ENCODE assay signal across 15 mouse cellular contexts in the genomic region with DNA sequence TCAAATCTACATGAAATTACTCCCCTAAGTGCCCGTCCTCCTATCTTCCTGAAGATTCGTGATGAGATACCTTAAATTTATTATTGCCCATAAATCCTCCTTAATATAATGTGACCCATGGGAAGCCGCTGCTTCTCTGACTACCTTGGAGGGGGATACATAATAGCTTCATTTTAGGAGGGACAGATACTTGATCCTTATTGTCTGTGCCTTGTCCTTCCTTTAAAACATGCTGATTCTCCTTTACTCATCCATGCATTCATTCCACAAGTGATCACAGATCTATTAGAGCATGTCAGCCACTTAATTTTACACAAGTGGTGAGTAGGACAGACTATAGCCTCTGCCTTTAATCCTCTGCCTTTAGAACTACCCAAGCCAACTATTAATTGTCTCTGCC.
"Had no signal": no experiment of that assay in that cellular context is flagged by ENCODE, and none has a peak within 500 bp of the region (broad histone marks: within the 10 kb centered on the region; RNA-seq: fewer than 3 reads in every experiment).

No protein-coding gene starts in this region.

- H3K27me3 ChIP-seq: neural tube, embryonic 15.5 days; stomach, embryonic 15.5 days had no signal

- H3K4me2 ChIP-seq: neural tube, embryonic 15.5 days; stomach, embryonic 15.5 days had no signal

- H3K36me3 ChIP-seq: neural tube, embryonic 15.5 days; stomach, embryonic 15.5 days had no signal

- H3K4me1 ChIP-seq: neural tube, embryonic 15.5 days; stomach, embryonic 15.5 days had no signal

- DNase-seq: retina, postnatal 1 day; right cerebral cortex, adult 18-20 months; right cerebral cortex, postnatal 14 days; right cerebral cortex, postnatal 25 days; right cerebral cortex, postnatal 4 days; spleen, adult 18-20 months; thymus, adult 18-20 months; thymus, adult 2 months; thymus, postnatal 14 days; thymus, postnatal 25 days; thymus, postnatal 36 days; thymus, postnatal 4 days had no signal

- H3K9me3 ChIP-seq: neural tube, embryonic 15.5 days; stomach, embryonic 15.5 days had no signal

- H3K27ac ChIP-seq: neural tube, embryonic 15.5 days; stomach, embryonic 15.5 days; stomach, postnatal 0 days had no signal

- H3K4me3 ChIP-seq: neural tube, embryonic 15.5 days; stomach, embryonic 15.5 days had no signal

- H3K9ac ChIP-seq: neural tube, embryonic 15.5 days; stomach, embryonic 15.5 days had no signal
